15 mouse cellular contexts compared by ENCODE assay signal in genomic region chr9:85568877-85569276, GRCm38 (mm10).
DNase-seq lines count a peak whose midpoint lies in the region.
"Had no signal": no experiment of that assay in that cellular context is flagged by ENCODE, and none has a peak within 500 bp of the region (broad histone marks: within the 10 kb centered on the region; RNA-seq: fewer than 3 reads in every experiment).

No protein-coding gene starts in this region.

- H3K27ac ChIP-seq in brown adipose tissue, adult 24 weeks (replicated peaks; ENCODE audit: low read depth, low read length), result peak overlapping the region; percentile 20; the same call in 1 of the 2 replicates
- H3K27ac ChIP-seq: embryonic facial prominence, embryonic 13.5 days; forebrain, embryonic 10.5 days; neural tube, embryonic 15.5 days had no signal

- peak; percentile 10 to 59 for DNase-seq in heart, adult 18-20 months
- no peak for DNase-seq in heart, postnatal 4 days
- peak; percentile 15 for DNase-seq in lung, postnatal 36 days
- DNase-seq in lung, postnatal 25 days (ENCODE audit: low spot score), result no peak
- peak; percentile 36 to 49 for DNase-seq in monocyte, adult 2 months (ENCODE audit: low read depth in 1 of 2, low spot score in 2 of 2)
- no peak for DNase-seq in cerebellum, adult 11-12 months
- DNase-seq: adrenal gland, postnatal 10 days; B cell, adult 2 months; right cerebral cortex, adult 18-20 months; thymus, postnatal 4 days had no signal

- H3K4me3 ChIP-seq in brown adipose tissue, adult 24 weeks (ENCODE audit: insufficient read depth, low read depth, low read length), result no peak overlapping the region
- H3K4me3 ChIP-seq: embryonic facial prominence, embryonic 13.5 days; forebrain, embryonic 10.5 days; heart, embryonic 12.5 days; neural tube, embryonic 15.5 days had no signal

- no peaks in the 10 kb centered on the region for H3K4me1 ChIP-seq in brown adipose tissue, adult 24 weeks (ENCODE audit: control insufficient read depth, insufficient read depth, insufficient read length, low read length)
- H3K4me1 ChIP-seq: embryonic facial prominence, embryonic 13.5 days; forebrain, embryonic 10.5 days; heart, embryonic 12.5 days; neural tube, embryonic 15.5 days had no signal

Comparison
In these comparisons a context has a peak if more than half of its experiments do, and no peak if none do; other contexts are left out.
1. DNase-seq: peak in heart, adult 18-20 months (2 of 2), lung, postnatal 36 days (single experiment) and monocyte, adult 2 months (2 of 2); none in heart, postnatal 4 days (single experiment), lung, postnatal 25 days (single experiment) and cerebellum, adult 11-12 months (single experiment).